Mouse (Mus musculus) adrenal gland, adult (tissue): ENCODE measurements around the gene Pmvk.

Experiments used
- DNase-seq, 2 experiments: peaks; one replicate each; pipeline ENCODE4 v3.0.0; 2022 to 2023; ENCODE audit warnings: low spot score in 1 of 2; ENCODE audit not compliant: inconsistent age in 2 of 2

Gene Pmvk

DNA sequence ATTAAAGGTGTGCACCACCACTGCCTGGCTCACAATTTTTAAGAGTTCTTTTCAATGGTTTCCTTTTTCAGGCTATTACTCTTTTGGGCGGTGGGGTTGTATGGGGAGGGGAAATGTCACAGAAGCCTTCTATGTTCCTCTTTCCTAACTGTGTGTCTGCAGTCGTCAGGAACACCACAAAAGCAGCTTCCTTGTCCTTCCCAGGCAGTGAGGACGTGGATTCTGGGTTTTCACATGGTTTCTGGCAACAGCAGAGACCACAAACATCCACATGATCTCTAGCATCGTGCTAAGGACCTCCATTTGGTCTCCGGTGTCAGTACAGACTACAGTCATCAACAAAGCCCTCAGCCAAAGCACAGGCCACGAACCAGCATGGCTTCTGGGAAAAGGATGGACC lies 19.5 kb downstream of the Pmvk start:
- DNase-seq: no peak

DNA sequence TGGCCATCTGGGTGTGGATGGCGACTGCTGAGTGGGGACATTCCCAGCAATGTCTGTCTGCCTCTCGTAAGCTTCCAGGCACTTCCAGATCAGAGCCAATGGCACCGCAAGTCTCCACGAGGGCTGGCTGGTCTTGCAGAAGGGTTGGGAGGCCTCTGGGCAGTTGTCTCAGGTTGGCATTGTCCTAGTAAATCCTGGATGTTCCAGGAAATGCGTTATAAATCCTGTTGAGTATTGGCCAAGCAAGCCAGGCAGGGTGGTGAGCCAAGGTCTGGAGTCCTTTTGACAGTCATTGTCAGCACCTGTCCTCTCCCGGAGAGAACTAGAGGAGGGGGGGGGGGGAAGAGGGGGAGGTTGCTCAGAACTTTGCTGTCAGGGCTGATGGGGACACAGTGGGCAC lies 24.7 kb downstream of the Pmvk start:
- DNase-seq: no peak

DNA sequence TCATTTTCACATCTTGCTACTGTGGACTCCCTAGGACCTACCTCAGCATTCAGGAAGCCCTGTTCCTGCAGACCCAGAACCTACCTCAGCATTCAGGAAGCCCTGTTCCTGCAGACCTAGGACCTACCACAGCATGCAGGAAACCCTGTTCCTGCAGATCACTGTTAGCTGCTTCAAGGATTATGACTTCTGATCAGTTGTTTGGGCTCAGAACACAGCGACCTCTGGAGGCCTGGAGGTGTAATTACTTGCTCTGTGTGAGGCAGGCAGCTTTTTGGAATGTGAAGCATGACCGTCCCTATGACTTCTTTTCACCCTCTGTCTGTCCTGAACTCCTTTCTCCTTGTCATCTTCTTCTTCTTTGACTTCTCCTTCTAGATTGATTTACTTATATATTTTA lies 27.1 kb downstream of the Pmvk start:
- peak in 1 of 2 experiments; percentile 31 for DNase-seq

DNA sequence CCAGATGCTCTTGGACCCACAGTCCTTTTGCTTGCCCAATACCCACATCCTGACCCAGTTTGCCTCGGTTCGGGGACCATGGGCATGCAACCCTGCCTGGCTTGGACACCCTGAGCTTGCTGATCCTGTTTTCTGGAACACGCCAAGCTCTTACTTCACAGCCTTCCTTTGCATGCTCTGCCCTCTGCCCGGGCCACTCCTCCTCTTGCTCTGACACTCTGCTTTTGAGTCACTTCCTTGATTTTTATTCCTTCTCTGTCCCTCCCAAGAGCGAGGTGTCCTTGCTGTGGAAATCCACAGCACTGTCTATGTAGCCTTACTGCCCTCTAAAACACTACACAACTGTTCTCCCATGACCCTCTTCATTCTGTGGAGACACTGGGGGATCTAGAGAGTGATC lies 27.9 kb downstream of the Pmvk start:
- DNase-seq: peak in 1 of 2 experiments; percentile 38

DNA sequence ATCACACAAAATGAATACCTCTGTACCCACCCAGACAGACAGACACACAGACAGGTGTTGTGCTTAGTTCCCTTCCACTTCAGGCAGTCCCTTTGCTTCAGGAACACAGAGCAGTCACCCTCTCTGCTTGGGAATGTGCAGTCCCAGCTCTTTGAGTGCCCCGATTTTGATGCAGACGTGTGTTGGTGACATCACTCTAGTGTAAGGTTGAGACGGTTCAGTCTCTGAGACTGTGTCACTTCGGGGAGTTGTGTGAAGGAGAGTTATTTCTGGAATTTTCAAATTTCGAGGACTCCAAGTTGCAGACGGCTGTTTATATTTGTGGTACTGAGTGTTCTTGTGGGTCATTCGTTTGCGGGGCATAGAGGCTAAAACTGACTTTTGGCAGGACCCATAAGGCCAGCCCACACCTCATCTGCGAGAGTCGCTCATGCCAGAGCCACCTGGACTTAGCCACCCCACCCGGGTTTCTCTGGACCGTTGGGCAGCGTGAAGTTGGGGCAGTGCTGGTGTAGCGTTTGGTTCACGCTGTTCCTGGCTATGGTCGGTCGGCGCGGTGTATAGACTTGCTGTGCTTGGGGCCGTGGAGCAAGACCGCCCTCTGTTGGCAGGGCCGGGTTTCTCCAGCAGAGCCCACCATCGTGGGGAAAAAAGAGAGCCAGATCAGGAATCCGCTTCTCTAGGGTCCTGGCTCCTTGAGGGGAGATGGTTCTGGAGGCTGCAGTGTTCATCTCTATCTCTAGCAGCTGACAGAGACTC lies 30.6 kb downstream of the Pmvk start:
- DNase-seq: peak; percentile 76 to 90

DNA sequence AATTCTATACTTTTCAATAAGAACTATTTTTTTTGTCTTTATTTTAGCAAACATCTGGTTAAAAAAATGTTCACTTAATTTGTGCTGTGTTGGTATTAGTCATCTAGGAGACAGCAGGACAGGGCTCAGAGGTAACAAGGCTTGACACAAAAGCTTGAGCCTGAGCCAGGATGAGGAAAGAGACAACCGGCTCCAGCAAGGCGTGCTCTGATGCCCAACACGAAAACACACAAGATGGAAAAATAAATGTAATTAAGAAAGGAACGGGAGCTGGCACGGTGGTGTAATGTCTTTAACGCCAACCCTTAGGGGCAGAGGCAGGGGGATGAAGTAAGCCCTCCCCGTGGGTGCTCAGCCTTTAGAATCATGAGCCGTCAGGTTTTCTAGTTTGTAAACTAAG lies 31.8 kb downstream of the Pmvk start:
- no peak for DNase-seq

DNA sequence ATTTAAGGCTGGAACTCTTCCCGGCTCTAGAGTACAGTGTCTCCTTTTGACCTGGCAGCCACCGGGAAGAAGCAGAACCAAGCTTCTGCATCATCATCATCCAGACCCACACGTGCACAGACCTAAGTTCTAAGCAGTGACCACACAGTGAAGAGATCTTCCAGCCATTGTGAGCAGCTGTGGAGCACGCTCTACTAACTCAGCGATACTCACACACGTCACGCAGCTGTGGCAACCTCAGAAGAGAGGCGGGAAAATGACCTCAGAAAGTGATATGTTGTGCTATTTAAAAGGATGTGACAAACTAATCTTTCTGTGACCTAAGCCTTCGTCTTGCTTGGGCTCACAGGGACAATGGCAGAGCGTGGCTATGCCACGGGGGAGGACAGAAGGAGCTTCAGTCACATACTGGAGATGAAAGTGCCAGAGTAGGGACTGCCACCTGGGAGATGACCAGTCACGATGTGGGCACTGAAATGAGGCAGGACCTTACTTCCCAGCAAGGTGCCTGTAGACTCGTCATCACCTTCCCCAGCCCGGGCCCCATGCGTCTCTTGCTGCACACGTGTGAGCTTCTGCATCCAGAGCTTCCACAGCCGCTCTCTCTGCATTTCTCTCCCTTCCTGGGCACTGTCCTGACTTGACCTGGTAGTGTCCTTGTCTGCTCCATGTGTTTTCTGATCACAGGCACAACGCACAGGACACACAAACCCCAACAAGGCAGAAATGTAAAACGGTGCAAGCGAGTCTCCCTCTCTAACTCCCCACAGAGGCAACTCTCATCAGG lies 32.8 kb downstream of the Pmvk start:
- DNase-seq: no peak

DNA sequence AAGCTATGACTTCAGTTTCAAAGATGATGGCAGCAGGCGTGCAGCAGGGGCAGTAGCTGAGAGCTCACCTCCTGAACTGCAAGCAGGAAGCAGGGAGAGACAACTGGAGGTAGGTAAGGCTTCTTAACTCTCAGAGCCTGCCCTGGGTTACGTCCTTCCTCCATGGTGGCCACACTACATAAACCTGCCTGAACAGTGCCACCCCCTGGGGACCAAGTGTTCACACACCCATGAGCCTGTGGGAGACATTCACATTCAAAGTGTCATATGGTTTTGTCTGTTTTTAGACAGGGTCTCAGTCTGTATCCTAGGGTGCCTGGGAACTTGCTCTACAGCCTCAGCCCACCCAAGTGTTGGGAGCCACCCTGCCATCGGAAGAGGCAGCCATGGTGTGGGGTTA lies 36.4 kb downstream of the Pmvk start:
- no peak for DNase-seq

DNA sequence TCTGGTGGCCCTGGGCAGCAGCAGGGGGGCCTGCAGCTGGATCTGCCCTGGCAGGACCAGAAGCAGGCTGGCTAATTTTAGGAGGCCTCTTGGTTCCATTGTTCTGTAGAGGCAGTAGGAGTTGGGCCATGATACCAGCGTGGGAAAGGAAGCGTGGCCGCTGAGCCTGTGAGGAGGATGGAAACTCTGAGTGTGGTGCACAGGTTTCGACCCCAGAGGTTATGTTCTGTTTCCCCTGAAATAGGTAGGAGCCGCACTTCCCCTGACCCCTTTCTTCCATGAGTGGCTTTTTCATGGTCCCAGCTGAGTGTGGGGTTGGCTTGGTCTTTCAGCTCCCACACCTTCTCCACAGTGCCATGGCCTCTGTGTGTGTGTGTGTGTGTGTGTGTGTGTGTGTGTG lies 37.2 kb downstream of the Pmvk start:
- DNase-seq: no peak

DNA sequence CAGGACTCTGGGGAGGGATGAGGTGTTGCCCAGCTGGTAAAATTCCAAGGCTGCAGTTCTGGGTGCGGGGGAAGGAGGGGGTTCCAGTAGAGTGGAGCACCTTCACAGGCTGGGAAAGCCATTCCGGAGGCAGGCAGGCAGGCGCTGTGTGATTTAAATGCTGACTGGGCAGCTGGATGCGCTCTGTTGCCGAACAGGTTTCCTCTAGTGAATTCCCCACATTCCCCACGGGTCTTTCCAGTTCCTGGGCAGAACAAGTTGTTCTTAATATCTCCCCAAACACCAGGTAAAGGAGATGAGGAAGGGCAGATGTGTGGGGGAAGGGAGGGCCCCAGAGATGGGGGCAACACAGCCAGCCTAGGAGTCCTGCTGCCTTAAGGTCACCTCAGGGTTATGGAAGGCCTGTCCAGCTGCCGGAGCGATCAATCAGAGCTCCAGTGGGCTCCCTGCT lies 38.4 kb downstream of the Pmvk start:
- DNase-seq: no peak

DNA sequence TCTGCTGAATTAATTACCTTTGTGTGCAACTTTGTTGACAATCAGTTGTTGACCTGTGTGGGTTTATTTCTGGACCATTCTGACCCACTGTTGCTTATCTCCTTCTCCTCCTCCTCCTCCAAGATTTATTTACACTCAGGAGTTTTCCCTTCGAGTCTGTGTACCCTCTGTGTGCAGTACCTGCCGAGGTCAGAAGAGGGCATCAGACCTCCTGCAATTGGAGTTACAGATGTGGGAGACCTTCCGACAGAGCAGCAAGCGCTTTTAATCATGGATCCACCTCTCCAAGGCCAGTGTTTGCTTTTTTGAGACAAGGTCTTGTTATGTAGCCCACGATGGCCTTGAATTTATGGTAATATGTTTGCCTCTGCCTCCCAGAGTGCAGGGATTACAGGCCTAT lies 40.3 kb downstream of the Pmvk start:
- no peak for DNase-seq

DNA sequence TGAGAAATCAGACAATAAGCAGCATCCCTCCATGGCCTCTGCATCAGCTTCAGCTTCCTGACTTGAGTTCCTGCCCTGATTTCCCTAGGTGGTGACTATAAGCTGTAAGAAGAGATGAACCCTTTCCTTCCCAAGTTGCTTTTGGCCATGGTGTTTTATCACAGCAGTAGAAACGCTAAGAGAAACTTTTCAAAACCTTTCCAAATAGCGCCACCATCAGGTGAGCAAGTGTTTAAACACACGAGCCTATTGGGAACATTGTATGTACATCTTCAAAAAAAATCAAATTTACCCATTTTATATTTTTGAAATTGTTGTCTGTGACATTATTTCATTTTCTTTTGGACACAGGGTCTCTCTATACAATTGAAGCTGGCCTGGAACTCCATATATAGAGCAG lies 42.0 kb downstream of the Pmvk start:
- DNase-seq: no peak

DNA sequence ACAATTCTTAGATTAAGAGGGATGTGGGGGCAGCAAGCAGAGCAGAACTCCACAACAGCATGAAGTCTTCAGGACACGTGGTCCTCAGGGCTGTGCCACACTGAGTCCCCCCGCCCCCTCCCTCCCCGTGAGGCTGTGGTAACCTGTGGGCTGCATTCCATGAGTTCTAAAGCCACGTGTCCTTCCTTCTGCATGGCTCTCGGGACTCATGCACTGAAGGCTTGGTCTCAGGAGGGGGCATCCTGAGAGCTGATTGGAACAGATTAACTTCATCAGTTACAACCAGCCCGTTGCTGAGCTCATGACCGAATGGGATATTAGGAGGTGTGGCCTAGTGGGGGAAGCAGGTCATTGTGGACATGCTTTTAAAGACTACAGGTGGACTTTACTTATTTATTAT lies 45.4 kb downstream of the Pmvk start:
- no peak for DNase-seq

DNA sequence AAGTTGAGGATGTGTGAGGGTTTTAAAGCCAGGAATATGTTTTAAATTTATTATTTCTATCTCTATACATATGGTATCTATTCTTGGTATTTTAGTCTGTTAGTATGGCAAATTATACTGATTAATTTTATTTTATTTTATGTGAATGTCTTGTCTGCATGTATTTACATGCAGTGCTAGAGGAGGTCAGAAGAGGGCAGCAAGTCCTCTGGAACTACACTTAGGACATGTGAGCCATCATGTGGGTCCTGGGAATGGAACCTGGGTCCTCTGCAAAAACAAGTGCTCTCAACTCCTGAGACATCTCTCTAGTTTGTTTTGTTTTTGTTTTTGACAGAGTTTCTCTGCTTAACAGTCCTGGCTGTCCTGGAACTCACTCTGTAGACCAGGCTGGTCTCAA lies 47.1 kb downstream of the Pmvk start:
- no peak for DNase-seq

DNA sequence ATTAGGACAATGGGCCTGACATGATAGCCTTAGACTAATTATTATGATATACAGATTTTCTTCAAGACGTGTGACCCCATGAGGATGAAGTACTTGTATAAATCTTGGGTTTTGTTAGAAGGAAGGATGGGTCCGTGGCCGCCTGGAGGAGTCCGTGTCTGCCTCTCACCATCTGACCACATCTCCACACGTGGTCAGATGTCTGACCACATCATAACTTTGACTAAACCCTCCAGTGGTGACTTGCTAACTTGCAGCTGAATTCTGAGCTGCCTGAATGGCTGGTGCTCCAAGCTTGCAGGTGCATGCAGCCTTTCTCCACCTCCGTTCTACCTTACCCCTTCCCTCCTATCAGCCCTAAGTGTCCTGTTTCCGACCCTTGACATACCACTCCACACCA lies 48.2 kb downstream of the Pmvk start:
- no peak for DNase-seq

DNA sequence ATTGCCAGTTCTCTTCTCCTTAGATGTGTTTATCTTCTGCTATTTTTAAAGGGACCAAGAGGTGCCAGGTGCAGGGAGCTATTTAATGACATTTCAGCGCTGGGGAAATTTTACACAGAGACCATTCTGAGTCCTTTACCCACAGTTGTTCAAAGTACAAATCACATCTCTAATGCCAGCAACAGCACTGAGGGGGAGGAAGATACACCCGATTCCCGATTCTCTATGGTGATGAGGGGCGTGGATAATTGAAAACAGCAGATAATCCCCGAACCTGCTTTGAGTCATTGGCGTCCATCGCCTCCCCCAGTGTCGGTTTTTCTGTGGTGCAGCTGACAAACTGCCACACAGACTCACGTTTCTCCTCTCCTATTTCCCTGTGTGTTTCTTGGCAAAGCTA lies 53.7 kb downstream of the Pmvk start:
- no peak for DNase-seq

DNA sequence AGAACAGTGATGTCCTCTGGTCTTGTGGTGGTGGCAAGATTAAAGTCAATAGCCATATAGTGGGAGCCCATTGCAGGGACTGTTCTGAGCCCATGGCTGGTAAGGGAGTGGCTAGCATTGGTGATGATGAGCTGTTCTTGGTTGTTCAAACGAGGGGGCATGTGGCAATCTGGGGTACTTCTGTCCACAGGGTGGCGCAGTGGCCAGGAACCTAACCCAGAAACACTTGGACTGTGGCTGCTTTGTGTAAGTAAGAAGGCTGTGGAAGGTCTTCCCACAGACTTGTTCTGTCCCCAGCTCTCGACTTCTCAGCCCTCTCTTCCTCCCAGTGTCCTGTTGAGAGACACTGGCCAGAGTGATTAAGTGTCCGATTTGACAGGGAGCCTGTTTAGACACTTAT lies 56.6 kb downstream of the Pmvk start:
- peak; percentile 35 to 74 for DNase-seq

DNA sequence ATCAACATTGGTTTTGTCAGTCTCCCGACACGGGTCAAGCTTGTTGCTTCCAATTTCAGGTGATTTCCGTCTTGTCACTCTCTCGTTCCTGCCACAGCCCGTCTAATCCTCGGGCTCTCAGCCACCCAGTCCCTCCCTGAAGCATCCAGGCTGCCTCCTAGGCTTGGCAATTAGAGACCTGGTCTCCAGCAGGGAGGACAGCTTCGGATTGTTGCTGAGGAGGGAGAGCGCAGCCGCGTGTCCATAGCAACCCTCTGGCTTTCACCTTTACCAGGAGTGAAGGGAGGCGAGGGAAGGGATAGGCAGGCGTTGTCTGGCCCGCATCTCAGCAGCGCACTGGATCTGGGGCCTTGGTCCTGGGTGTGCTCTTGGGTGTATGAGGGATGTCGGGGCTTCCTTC lies 57.1 kb downstream of the Pmvk start:
- no peak for DNase-seq

DNA sequence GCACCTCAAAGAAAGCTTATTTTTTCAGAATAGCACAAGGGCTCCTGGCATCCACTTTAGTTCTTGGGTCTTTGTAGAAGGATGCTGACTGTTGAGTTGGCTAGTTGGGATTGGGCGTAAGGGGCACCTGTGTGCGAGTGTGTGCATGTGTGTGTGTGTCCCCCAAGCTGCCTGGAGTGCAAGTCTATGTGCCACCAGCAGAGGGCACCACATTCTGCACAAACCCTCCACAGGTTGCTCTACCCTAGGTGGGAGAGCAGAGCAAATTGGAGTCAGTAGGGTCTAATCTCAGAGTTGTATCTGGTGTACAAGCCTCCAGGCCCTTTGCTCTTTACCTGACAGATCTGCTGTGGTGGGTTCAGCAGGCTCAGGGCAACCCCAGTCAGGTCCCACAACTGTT lies 57.9 kb downstream of the Pmvk start:
- DNase-seq: peak in 1 of 2 experiments; percentile 44

DNA sequence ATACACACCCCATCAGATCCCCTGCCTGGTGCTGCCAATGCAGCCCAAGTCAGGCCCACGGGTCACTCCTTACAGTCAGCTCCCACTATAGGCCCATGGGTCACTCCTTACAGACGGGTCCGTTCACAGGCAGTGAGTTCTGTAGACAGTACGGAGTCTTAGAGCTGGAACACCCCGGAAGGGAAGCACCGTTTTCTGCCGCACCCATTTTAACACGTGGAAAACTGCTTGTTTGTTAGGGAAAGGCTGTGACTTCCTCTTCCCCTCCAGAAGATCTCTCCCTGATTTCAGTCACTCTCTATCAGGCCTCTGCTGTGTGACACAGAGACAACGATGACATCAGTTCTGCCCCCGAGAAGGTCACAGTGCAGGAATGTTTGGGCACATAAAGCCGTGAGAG lies 61.1 kb downstream of the Pmvk start:
- DNase-seq: no peak

DNA sequence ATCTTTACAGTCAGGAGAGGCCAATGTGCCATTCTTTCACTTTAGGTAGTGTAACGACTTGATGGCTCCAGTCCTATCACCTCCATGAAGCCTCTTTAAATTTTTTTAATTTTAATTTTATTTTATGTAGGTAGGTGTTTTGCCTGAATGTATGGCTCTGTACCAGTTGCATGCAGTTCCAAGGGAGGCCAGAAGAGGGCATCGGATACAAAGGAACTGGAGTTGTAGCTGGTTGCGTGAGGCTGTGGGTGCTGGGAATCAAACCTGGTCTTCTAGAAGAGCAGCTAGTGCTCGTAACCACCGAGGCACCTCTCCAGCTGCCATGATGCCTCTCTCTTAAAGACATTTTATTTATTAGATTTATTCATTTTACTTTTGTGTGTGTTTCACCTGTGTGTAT lies 62.0 kb downstream of the Pmvk start:
- DNase-seq: no peak
